Mouse (Mus musculus) midbrain, embryonic 10.5 days (tissue): ENCODE data around the gene P4ha3. TPM values are rescaled to one million over a fixed set of nuclear protein-coding genes. Genes with fewer than 3 reads are reported as not detected.
A peak's percentile ranks its signal among the peaks of the same experiment; 100 is the strongest.

Experiments
- DNase-seq: peaks from one replicate; pipeline ENCODE4 v3.0.0-alpha.2; 2017; ENCODE audit warnings: low spot score
- H3K27ac ChIP-seq: fragments of 300-500 bp; sonication (generic); replicated peaks from 2 replicates; pipeline ENCODE4 v1.5.1; 2016; ENCODE audit warnings: mild to moderate bottlenecking
- H3K27me3 ChIP-seq: fragments of 300-500 bp; sonication (generic); 2 replicates; pipeline ENCODE4 v1.6.1; 2016; ENCODE audit warnings: low read depth, mild to moderate bottlenecking; ENCODE audit not compliant: poor library complexity, severe bottlenecking
- H3K36me3 ChIP-seq: fragments of 300-500 bp; sonication (generic); 2 replicates; pipeline ENCODE4 v1.6.1; 2016; ENCODE audit warnings: mild to moderate bottlenecking, moderate library complexity
- H3K4me1 ChIP-seq: fragments of 300-500 bp; sonication (generic); 2 replicates; pipeline ENCODE4 v1.6.1; 2016
- H3K4me3 ChIP-seq: fragments of 300-500 bp; sonication (generic); 2 replicates; pipeline ENCODE4 v1.5.1; 2016; ENCODE audit warnings: mild to moderate bottlenecking, moderate library complexity
- H3K9me3 ChIP-seq: fragments of 300-500 bp; sonication (generic); replicated peaks from 2 replicates; pipeline ENCODE4 v1.6.1; 2016; ENCODE audit warnings: mild to moderate bottlenecking
- WGBS: fragments of 180-500 bp; shearing (Covaris S2); methylation state at CpG from one replicate; pipeline ENCODE4 v1.1.7; 2016; 5-methylcytosine and 5-hydroxymethylcytosine counted together
- polyA plus RNA-seq: library from polyadenylated mRNA; unstranded; fragments of >200 nt; fragmentation: Nextera tagmentation; extraction: Ambion mirVana; gene quantifications from 2 replicates; pipeline ENCODE4 v1.2.1, GENCODE M21; 2016

Gene P4ha3
- polyA plus RNA-seq, 1 experiment from 2014 or later: 1.4 TPM

DNA sequence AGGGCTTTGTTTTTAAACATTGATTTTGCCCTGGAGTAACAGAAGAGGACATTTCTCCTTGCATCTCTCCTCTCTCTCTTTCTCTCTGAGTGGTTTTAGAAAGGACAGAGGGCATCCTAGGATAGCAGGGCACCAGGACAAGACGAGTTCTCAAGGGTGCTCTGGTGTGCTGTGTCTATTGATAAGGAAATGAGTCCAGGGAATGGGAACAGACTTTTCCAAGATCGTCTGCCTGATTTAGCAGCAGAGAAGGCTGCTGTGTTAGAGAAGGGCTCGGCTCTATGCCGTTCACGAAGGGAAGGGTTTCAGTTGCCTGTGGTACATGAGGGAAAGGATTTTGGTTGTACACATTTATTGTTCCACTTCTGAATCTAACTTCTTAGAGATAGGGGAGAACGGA lies 24.4 kb downstream of the P4ha3 start:
- DNase-seq: no peak
- peaks cover 44% of the 10 kb centered on the region for H3K4me1 ChIP-seq
- H3K27ac ChIP-seq: peak overlapping the region; percentile 42
- 58% methylated on average over 6 of the region's 6 CpGs for WGBS
- no peaks in the 10 kb centered on the region for H3K36me3 ChIP-seq
- no peaks in the 10 kb centered on the region for H3K27me3 ChIP-seq
- no peaks in the 10 kb centered on the region for H3K9me3 ChIP-seq
- no peak overlapping the region for H3K4me3 ChIP-seq

DNA sequence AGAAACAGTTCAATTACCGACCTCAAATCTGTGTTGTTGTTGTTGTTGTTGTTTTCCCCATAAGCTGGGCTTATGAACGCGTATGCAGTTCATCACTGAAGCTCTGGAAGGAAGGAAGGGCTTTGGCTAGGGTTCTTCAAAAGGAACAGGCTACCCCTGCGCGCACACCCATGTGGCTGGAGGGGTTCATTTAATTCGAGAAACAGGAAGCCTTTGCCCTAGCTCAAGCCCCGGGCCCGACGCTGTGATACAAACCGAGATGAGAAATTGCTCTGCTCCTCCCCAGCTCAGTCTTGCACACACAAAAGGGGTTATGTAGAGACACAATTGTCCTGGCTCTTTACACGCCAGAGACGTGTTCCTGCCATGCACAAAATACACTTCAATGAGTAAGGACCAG lies 25.0 kb downstream of the P4ha3 start:
- WGBS: 86% methylated on average over 12 of the region's 12 CpGs
- Histone ChIP-seq H3K27me3 (no peaks in the 10 kb centered on the region), H3K9me3 (no peaks in the 10 kb centered on the region), H3K36me3 (no peaks in the 10 kb centered on the region), H3K4me1 (peaks cover 44% of the 10 kb centered on the region), H3K4me3 (no peak overlapping the region), H3K27ac (peak overlapping the region; percentile 42)
- no peak for DNase-seq

DNA sequence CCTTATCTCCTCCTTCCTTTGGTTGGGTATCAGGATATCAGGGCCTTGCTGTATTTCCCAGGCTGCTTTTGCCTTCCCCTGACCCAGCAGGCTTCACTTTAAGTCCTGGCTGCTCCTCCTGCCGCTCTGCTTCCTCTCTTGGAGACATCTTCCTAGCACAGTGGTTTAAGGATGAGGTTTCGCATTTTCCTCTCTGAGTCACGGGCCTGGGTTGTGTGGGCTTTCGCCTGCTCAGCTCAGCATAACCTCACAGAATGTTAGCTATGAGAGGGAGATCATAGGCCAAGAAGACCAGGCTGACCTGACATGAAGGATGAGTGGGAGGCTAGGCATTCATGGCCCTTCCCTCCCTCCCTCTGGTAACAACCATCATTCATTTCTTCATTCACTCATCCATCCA lies 27.4 kb downstream of the P4ha3 start:
- no peak overlapping the region for H3K27ac ChIP-seq
- DNase-seq: no peak
- no peaks in the 10 kb centered on the region for H3K27me3 ChIP-seq
- no peak overlapping the region for H3K4me3 ChIP-seq
- H3K36me3 ChIP-seq: no peaks in the 10 kb centered on the region
- peaks cover 38% of the 10 kb centered on the region for H3K4me1 ChIP-seq
- H3K9me3 ChIP-seq: no peaks in the 10 kb centered on the region
- 91% methylated on average over 4 of the region's 4 CpGs for WGBS

DNA sequence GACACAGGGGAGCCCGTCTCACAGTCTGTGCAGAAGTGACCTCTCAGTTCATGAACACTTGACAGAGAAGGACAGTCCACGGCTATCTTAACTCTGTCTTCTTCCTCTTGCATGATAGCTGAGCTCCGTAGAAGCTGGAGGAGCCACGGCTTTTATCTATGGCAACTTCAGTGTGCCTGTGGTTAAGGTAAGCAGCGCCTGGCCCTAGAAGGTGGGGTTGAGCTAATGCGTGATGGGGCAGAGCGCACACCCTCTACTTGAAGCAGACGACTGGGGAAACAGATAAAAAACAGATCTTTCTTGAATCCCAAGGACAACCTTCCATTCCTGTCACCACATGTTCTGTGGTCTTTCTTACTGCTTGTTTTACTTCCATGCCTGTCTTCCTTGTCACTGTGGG lies 31.6 kb downstream of the P4ha3 start:
- no peak overlapping the region for H3K4me3 ChIP-seq
- no peaks in the 10 kb centered on the region for H3K27me3 ChIP-seq
- no peaks in the 10 kb centered on the region for H3K4me1 ChIP-seq
- no peak overlapping the region for H3K27ac ChIP-seq
- H3K36me3 ChIP-seq: no peaks in the 10 kb centered on the region
- no peak for DNase-seq
- no peaks in the 10 kb centered on the region for H3K9me3 ChIP-seq
- WGBS: 93% methylated on average over 8 of the region's 8 CpGs

DNA sequence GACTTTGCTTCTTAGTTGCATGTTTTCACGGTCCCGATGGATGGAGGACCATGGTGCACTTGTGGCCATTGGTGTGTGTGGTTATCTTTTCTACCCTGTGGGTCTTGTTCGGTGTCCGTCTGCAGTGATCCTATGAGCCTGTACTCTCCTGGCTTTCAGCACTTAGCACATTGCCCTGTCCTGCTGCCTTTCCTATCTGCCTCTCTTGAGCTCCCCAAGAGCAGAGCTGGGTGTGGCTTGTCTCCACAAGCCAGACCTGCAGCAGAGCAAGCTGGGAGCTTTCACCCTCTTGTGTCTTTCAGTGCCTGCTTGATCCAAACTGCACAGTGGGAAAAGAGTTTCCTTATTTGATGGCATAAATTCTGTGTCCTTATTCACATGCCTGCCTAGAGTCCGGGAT lies 32.2 kb downstream of the P4ha3 start:
- no peaks in the 10 kb centered on the region for H3K9me3 ChIP-seq
- 91% methylated on average over 5 of the region's 5 CpGs for WGBS

DNA sequence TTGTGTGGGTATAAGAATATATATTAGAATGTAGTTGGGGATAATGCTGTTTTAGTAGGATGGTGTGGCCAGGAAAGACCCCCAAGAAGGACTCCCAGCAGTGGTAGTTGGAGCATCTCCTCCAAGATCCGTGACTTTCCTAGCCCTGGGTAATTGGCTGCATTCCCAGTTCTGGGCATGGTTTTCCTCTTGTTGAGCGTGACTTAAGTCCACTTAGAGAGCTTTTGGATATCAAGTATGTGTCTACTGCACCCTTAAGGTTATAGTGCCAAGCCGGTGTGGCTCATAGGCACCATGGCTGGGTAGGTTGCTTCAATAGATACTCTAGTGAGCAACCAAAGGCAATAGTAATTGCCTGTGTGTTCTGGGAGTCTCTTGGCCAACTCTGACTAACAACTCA lies 38.4 kb downstream of the P4ha3 start:
- Histone ChIP-seq H3K27me3 (no peaks in the 10 kb centered on the region), H3K9me3 (no peaks in the 10 kb centered on the region), H3K27ac (no peak overlapping the region), H3K36me3 (peaks cover 47% of the 10 kb centered on the region), H3K4me1 (no peaks in the 10 kb centered on the region), H3K4me3 (no peak overlapping the region)
- 95% methylated on average over 3 of the region's 3 CpGs for WGBS
- DNase-seq: no peak

More for the DNA sequence above, 32.2 kb downstream of the P4ha3 start:
- Histone ChIP-seq H3K27ac (no peak overlapping the region), H3K27me3 (no peaks in the 10 kb centered on the region), H3K36me3 (no peaks in the 10 kb centered on the region), H3K4me1 (no peaks in the 10 kb centered on the region), H3K4me3 (no peak overlapping the region)
- DNase-seq: no peak

DNA sequence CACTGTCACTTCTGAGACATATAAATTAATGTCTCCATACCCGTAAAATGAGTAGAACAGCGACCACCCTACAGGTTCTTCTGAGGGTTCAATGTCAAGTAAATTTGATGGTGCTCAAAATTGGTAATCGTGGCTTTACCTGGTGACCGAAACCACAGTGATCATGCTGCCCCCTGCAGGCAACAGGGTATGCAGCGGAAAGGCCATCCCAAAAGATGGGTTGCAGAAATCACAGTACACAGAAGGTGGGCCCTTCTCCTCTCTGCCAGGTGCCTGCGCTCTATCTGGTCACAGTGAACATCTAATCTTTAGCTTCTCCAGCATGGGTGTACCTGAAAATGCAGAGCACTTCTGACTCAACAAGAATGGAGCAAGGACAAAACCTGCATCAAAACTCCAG lies 40.2 kb downstream of the P4ha3 start:
- peaks cover 63% of the 10 kb centered on the region for H3K36me3 ChIP-seq

DNA sequence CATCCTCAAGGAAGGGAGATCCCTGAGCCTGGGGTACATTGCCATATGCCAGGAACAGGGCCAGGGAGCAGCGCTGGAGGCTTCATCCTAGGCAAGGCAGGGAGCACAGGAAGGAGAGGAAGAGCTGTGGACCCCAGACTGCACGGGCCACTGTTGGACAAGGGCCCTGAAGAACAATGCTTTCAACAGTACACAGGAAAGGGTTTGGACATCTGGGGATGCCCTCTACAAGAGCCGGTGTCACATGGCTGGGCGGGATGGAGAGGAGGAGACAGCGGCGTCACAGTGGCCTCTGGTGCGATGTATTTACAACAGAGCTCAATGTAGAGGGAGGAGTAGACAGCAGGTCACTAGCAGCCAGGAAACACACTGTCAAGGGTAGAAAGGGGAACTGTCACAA lies 42.2 kb downstream of the P4ha3 start:
- peak; percentile 9 for DNase-seq
- no peak overlapping the region for H3K27ac ChIP-seq
- no peak overlapping the region for H3K4me3 ChIP-seq
- H3K27me3 ChIP-seq: no peaks in the 10 kb centered on the region
- H3K9me3 ChIP-seq: no peaks in the 10 kb centered on the region
- peaks cover 83% of the 10 kb centered on the region for H3K36me3 ChIP-seq
- H3K4me1 ChIP-seq: no peaks in the 10 kb centered on the region
- 87% methylated on average over 7 of the region's 7 CpGs for WGBS

More for the DNA sequence above, 40.2 kb downstream of the P4ha3 start:
- H3K4me3 ChIP-seq: no peak overlapping the region
- no peak overlapping the region for H3K27ac ChIP-seq
- no peak for DNase-seq
- H3K9me3 ChIP-seq: no peaks in the 10 kb centered on the region
- no peaks in the 10 kb centered on the region for H3K4me1 ChIP-seq
- H3K27me3 ChIP-seq: no peaks in the 10 kb centered on the region
- 86% methylated on average over 6 of the region's 6 CpGs for WGBS

DNA sequence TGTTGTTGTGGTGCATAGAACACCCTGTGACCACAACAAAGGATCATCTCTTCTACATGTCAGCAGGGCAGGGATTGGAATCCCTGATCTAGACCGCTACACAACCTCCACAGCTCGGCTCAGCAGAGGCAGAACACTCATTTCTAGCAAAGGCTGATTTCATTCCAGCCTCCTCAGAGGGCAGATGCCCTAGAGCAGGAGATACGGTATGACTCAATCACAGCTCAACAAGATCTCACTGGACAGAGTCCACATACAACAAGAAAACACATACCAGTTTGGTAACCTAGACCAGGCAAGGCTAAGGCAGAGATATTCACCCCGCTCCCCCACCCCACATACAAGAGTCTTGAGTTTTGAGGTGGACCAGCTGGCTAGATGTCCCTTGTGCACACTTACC lies 43.3 kb downstream of the P4ha3 start:
- 94% methylated on average over 4 of the region's 4 CpGs for WGBS
- Histone ChIP-seq H3K4me1 (no peaks in the 10 kb centered on the region), H3K36me3 (peaks cover 94% of the 10 kb centered on the region), H3K4me3 (no peak overlapping the region), H3K27ac (no peak overlapping the region), H3K27me3 (no peaks in the 10 kb centered on the region), H3K9me3 (no peaks in the 10 kb centered on the region)
- DNase-seq: no peak

DNA sequence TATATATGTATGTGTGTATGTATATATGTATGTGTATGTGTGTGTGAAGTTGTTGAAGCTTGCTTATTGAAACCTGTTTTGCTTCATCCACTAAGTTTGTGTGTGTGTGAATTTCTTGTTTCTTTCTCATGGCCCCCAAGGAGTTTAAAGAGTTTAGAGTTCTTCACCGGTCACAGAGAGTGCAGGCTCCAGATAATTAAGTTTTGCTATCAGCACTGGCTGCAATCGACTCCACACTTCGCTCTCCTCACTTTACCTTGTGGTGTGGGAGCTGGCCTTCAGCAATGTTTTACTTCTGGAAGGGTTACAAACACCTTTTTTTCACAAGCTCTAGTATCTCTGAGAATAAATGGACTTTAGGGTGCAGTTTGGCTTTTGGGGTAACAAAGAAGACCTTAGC lies 45.9 kb downstream of the P4ha3 start:
- Histone ChIP-seq H3K9me3 (no peaks in the 10 kb centered on the region), H3K27me3 (no peaks in the 10 kb centered on the region), H3K4me3 (no peak overlapping the region), H3K36me3 (peaks cover 97% of the 10 kb centered on the region), H3K27ac (no peak overlapping the region), H3K4me1 (no peaks in the 10 kb centered on the region)
- WGBS: 94% methylated on average over 3 of the region's 3 CpGs
- no peak for DNase-seq

DNA sequence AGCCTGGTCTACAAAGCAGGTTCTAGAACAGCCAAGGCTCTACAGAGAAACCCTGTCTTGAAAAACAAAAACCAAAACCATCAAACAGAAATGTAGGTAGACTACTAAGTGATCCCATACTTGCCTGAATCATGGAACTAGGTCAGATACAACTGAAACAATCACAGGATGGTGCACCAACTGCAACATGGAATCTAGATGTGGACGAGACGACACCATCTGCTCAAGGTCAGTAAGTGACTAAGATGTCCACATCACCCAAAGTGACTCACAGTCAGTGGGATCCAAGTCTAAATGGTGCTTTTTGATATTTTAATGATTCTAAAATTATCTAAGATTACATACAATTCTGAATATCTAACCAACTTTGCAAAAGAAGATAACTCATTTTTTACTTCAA lies 50.6 kb downstream of the P4ha3 start:
- no peak overlapping the region for H3K4me3 ChIP-seq
- WGBS: 93% methylated on average over 2 of the region's 2 CpGs
- H3K4me1 ChIP-seq: no peaks in the 10 kb centered on the region
- H3K27me3 ChIP-seq: no peaks in the 10 kb centered on the region
- no peak for DNase-seq
- H3K36me3 ChIP-seq: peaks cover 97% of the 10 kb centered on the region
- no peak overlapping the region for H3K27ac ChIP-seq
- H3K9me3 ChIP-seq: no peaks in the 10 kb centered on the region

DNA sequence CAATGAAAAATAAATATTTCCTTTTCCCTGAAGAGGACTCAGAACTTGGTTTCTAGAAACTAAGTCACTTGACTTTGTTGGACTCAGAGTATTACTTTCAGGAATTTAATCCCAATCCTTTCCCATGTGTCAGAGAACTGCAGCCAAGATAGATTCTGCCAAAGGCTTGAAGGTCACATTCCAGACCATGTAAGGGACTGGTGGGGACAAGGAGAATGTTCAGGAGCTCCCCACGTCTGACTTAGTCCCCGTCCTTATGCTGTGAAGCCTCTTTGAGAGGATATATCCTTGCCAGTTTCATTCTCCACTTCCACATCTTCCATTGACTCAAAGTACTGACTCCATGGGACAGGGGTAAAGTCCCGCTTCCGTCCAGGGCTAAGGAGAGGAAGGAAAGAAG lies 69.7 kb downstream of the P4ha3 start:
- H3K36me3 ChIP-seq: peaks cover 46% of the 10 kb centered on the region
- no peaks in the 10 kb centered on the region for H3K27me3 ChIP-seq

DNA sequence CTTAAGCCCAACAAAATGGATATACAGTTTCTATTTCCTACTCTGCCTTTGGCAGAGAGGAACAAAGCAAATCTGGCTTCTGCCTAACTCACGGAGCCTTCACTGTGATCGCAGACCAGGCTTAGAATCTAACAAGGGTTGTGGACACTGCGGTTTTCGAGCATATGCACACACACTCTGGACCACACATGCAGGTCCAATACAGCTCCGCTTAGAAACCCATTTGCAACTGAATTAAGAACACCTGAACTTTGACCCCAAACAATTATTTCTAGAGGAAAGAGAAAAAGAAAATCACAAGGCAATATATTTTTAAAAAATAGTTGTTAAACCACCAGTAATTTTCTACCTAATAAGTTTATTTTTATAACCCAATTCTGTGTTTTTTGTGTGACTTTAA lies 71.0 kb downstream of the P4ha3 start:
- H3K4me3 ChIP-seq: no peak overlapping the region
- no peak for DNase-seq
- H3K27ac ChIP-seq: no peak overlapping the region
- no peaks in the 10 kb centered on the region for H3K4me1 ChIP-seq
- 85% methylated on average over 5 of the region's 5 CpGs for WGBS
- peaks cover 44% of the 10 kb centered on the region for H3K36me3 ChIP-seq
- no peaks in the 10 kb centered on the region for H3K9me3 ChIP-seq
- no peaks in the 10 kb centered on the region for H3K27me3 ChIP-seq

More for the DNA sequence above, 69.7 kb downstream of the P4ha3 start:
- no peaks in the 10 kb centered on the region for H3K4me1 ChIP-seq
- no peak overlapping the region for H3K4me3 ChIP-seq
- 85% methylated on average over 4 of the region's 4 CpGs for WGBS
- H3K9me3 ChIP-seq: no peaks in the 10 kb centered on the region
- DNase-seq: no peak
- no peak overlapping the region for H3K27ac ChIP-seq

DNA sequence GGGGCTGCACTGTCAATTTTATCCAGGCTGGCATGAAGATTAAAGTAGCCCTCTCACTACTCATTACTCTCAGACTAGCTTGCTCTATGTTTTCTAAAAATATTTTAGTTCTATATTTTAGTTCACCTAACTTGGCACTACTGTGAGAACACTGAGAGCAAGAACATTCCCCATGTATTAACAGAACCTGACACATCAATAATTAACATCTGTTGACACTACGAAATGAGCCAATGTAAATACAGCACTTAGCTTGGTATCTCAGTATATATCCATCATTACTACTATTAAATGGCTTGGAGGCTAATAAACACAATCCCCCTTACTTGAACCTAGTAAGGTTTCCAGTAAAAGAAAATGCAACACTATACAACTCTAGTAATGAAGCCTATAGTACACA lies 71.4 kb downstream of the P4ha3 start:
- Histone ChIP-seq H3K36me3 (peaks cover 40% of the 10 kb centered on the region), H3K9me3 (no peaks in the 10 kb centered on the region), H3K4me1 (no peaks in the 10 kb centered on the region), H3K27ac (no peak overlapping the region), H3K27me3 (no peaks in the 10 kb centered on the region), H3K4me3 (no peak overlapping the region)
- 98% methylated on average over 1 of the region's 1 CpGs for WGBS
- DNase-seq: no peak
